Comparison of ENCODE assay signal across 13 mouse cellular contexts in genomic region chr5:9114162-9114561, GRCm38 (mm10). TPM values are rescaled to one million over a fixed set of nuclear protein-coding genes. Genes with fewer than 3 reads are reported as not detected.
DNase-seq lines count a peak whose midpoint lies in the region; ATAC-seq and TF ChIP-seq lines count a peak whose summit lies in the region.
"Had no signal": no experiment of that assay in that cellular context is flagged by ENCODE, and none has a peak within 500 bp of the region (broad histone marks: within the 10 kb centered on the region; RNA-seq: fewer than 3 reads in every experiment).

No protein-coding gene starts in this region.

- TF ChIP-seq CTCF in hindbrain, postnatal 0 days (IDR thresholded peaks at IDR 0.05; ENCODE audit: low read depth) = no peak

- WGBS in hindbrain, embryonic 15.5 days = 37% methylated on average over 6 of the region's 6 CpGs
- WGBS in hindbrain, embryonic 12.5 days = 46% methylated on average over 6 of the region's 6 CpGs
- WGBS in hindbrain, postnatal 0 days = 33% methylated on average over 6 of the region's 6 CpGs

- no peaks in the 10 kb centered on the region for H3K27me3 ChIP-seq in hindbrain, embryonic 15.5 days
- no peaks in the 10 kb centered on the region for H3K27me3 ChIP-seq in hindbrain, embryonic 12.5 days
- no peaks in the 10 kb centered on the region for H3K27me3 ChIP-seq in hindbrain, postnatal 0 days (ENCODE audit: insufficient read depth, low read length)
- H3K27me3 ChIP-seq: embryonic facial prominence, embryonic 15.5 days had no signal

- no peak overlapping the region for H3K4me2 ChIP-seq in hindbrain, embryonic 15.5 days
- no peak overlapping the region for H3K4me2 ChIP-seq in hindbrain, embryonic 12.5 days (replicated peaks)
- H3K4me2 ChIP-seq in hindbrain, postnatal 0 days (ENCODE audit: low read depth, low read length) = no peak overlapping the region
- H3K4me2 ChIP-seq: embryonic facial prominence, embryonic 15.5 days had no signal

- H3K9me3 ChIP-seq in hindbrain, embryonic 15.5 days = no peaks in the 10 kb centered on the region
- no peaks in the 10 kb centered on the region for H3K9me3 ChIP-seq in hindbrain, embryonic 12.5 days (replicated peaks)
- H3K9me3 ChIP-seq in hindbrain, postnatal 0 days (ENCODE audit: low read length) = no peaks in the 10 kb centered on the region
- H3K9me3 ChIP-seq: embryonic facial prominence, embryonic 15.5 days had no signal

- DNase-seq in cerebellum, adult 9-10 months = peak; percentile 43
- no peak for DNase-seq in cerebellum, adult 9-11 months
- peak; percentile 38 for DNase-seq in hindbrain, postnatal 0 days (ENCODE audit: low spot score)
- DNase-seq in retina, postnatal 7 days (ENCODE audit: low read depth, low spot score) = peak; percentile 82
- DNase-seq in thymus, postnatal 4 days = no peak
- DNase-seq in layer of hippocampus, adult 9-10 months (ENCODE audit: low spot score) = no peak
- DNase-seq: adrenal gland, postnatal 25 days; thymus, adult 2 months had no signal

- H3K27ac ChIP-seq in hindbrain, embryonic 15.5 days (replicated peaks) = no peak overlapping the region
- no peak overlapping the region for H3K27ac ChIP-seq in hindbrain, embryonic 12.5 days
- H3K27ac ChIP-seq in hindbrain, postnatal 0 days = no peak overlapping the region
- H3K27ac ChIP-seq: embryonic facial prominence, embryonic 15.5 days; kidney, postnatal 0 days; macrophage had no signal

- H3K36me3 ChIP-seq in hindbrain, embryonic 15.5 days = peaks cover 24% of the 10 kb centered on the region
- H3K36me3 ChIP-seq in hindbrain, embryonic 12.5 days = peaks cover 16% of the 10 kb centered on the region
- peaks cover 8% of the 10 kb centered on the region; the same call in 1 of the 2 replicates for H3K36me3 ChIP-seq in hindbrain, postnatal 0 days (ENCODE audit: insufficient read depth, low read length)

- H3K4me3 ChIP-seq in hindbrain, embryonic 15.5 days = no peak overlapping the region
- no peak overlapping the region for H3K4me3 ChIP-seq in hindbrain, embryonic 12.5 days
- H3K4me3 ChIP-seq in hindbrain, postnatal 0 days (ENCODE audit: low read length) = no peak overlapping the region
- H3K4me3 ChIP-seq: embryonic facial prominence, embryonic 15.5 days had no signal

- H3K4me1 ChIP-seq in hindbrain, embryonic 15.5 days (replicated peaks) = no peaks in the 10 kb centered on the region
- 0 out of 2 replicates have a peak, but pooled peaks cover 6% of the 10 kb centered on the region for H3K4me1 ChIP-seq in hindbrain, embryonic 12.5 days
- H3K4me1 ChIP-seq in hindbrain, postnatal 0 days (ENCODE audit: insufficient read depth, low read length) = no peaks in the 10 kb centered on the region
- H3K4me1 ChIP-seq: embryonic facial prominence, embryonic 15.5 days had no signal

- peak; percentile 69; the same call in 1 of the 2 replicates for ATAC-seq in hindbrain, embryonic 15.5 days (ENCODE audit: low FRiP score, low read depth)
- no peak for ATAC-seq in hindbrain, embryonic 12.5 days (ENCODE audit: low FRiP score)
- peak; percentile 65; the same call in 1 of the 2 replicates for ATAC-seq in hindbrain, postnatal 0 days

- H3K9ac ChIP-seq in hindbrain, embryonic 15.5 days = no peak overlapping the region
- no peak overlapping the region for H3K9ac ChIP-seq in hindbrain, embryonic 12.5 days
- H3K9ac ChIP-seq in hindbrain, postnatal 0 days (replicated peaks; ENCODE audit: low read length) = no peak overlapping the region
- H3K9ac ChIP-seq: embryonic facial prominence, embryonic 15.5 days had no signal

RNA-seq across cellular contexts. Expression of gene Tmem243, which starts 13.7 kb away (rescaled TPM):
- 10.6 and 11.2 TPM in 2 replicates for polyA plus RNA-seq in hindbrain, embryonic 15.5 days (2015; fragmentation: Nextera tagmentation; extraction: Ambion mirVana)
- polyA plus RNA-seq in hindbrain, embryonic 12.5 days (2016; fragmentation: Nextera tagmentation; extraction: Ambion mirVana) = 18.6 and 22.0 TPM in 2 replicates
- 5.3 and 6.2 TPM in 2 replicates for total RNA-seq in hindbrain, postnatal 0 days (2014; rRNA removed)
- 14.9 and 15.7 TPM in 2 replicates for polyA plus RNA-seq in hindbrain, postnatal 0 days (2015; fragmentation: Nextera tagmentation; extraction: Ambion mirVana)

RNA-seq across cellular contexts. Expression of gene Dmtf1, which starts 47.4 kb away (rescaled TPM):
- polyA plus RNA-seq in hindbrain, embryonic 15.5 days (2015; fragmentation: Nextera tagmentation; extraction: Ambion mirVana) = 55.8 and 56.1 TPM in 2 replicates
- polyA plus RNA-seq in hindbrain, embryonic 12.5 days (2016; fragmentation: Nextera tagmentation; extraction: Ambion mirVana) = 71.0 and 79.5 TPM in 2 replicates
- 39.6 and 44.2 TPM in 2 replicates for total RNA-seq in hindbrain, postnatal 0 days (2014; rRNA removed)
- polyA plus RNA-seq in hindbrain, postnatal 0 days (2015; fragmentation: Nextera tagmentation; extraction: Ambion mirVana) = 28.4 and 32.3 TPM in 2 replicates

Comparison
In these comparisons a context has a peak if more than half of its experiments do, and no peak if none do; other contexts are left out.
1. DNase-seq: peak in cerebellum, adult 9-10 months (single experiment), hindbrain, postnatal 0 days (single experiment) and retina, postnatal 7 days (single experiment); none in cerebellum, adult 9-11 months (single experiment), thymus, postnatal 4 days (single experiment) and layer of hippocampus, adult 9-10 months (single experiment).